Mouse (Mus musculus): Measurements from ENCODE around the gene Diaph2.
"Not testable (repeated sequence)": the region's sequence is repeated elsewhere in the genome, so short reads cannot be mapped to it uniquely, and the experiment has no call there.

The Diaph2 gene

GRCm38 (mm10) chrX:129749571-129750061 is at the start of gene Diaph2:
Diaph2 (plus strand) TSS chrX:129749742.
- peak; percentile 50 for DNase-seq (ENCODE audit: low spot score)

GRCm38 (mm10) chrX:129701634-129702312 is 47.8 kb upstream of the Diaph2 start:
- DNase-seq (ENCODE audit: low spot score): no peak

GRCm38 (mm10) chrX:129709656-129710055 is 39.9 kb upstream of the Diaph2 start:
- DNase-seq (ENCODE audit: low spot score): no peak

GRCm38 (mm10) chrX:129728717-129729220 is 20.8 kb upstream of the Diaph2 start:
- no peak for DNase-seq (ENCODE audit: low spot score)

GRCm38 (mm10) chrX:129736562-129736961 is 13.0 kb upstream of the Diaph2 start:
- no peak for DNase-seq (ENCODE audit: low spot score)

- DNase-seq (ENCODE audit: low spot score): no peak
Measured at GRCm38 (mm10) chrX:129739226-129739625, 10.3 kb upstream of the Diaph2 start.

- DNase-seq (ENCODE audit: low spot score): no peak
Measured at GRCm38 (mm10) chrX:129742981-129743380, 6.6 kb upstream of the Diaph2 start.

- no peak for DNase-seq (ENCODE audit: low spot score)
Measured at GRCm38 (mm10) chrX:129745976-129746375, 3.6 kb upstream of the Diaph2 start.

GRCm38 (mm10) chrX:129749102-129749501 is 440 bp upstream of the Diaph2 start:
- no peak for DNase-seq (ENCODE audit: low spot score)

GRCm38 (mm10) chrX:129750094-129750569 is 590 bp downstream of the Diaph2 start:
- no peak for DNase-seq (ENCODE audit: low spot score)

- DNase-seq (ENCODE audit: low spot score): no peak
Measured at GRCm38 (mm10) chrX:129750606-129751005, 1.1 kb downstream of the Diaph2 start.

- DNase-seq (ENCODE audit: low spot score): no peak
Measured at GRCm38 (mm10) chrX:129756606-129757005, 7.1 kb downstream of the Diaph2 start.

GRCm38 (mm10) chrX:129762649-129763048 is 13.1 kb downstream of the Diaph2 start:
- DNase-seq (ENCODE audit: low spot score): no peak

- no peak for DNase-seq (ENCODE audit: low spot score)
Measured at GRCm38 (mm10) chrX:129765378-129765777, 15.8 kb downstream of the Diaph2 start.

- DNase-seq (ENCODE audit: low spot score): no peak
Measured at GRCm38 (mm10) chrX:129766811-129767210, 17.3 kb downstream of the Diaph2 start.

GRCm38 (mm10) chrX:129770625-129771024 is 21.1 kb downstream of the Diaph2 start:
- no peak for DNase-seq (ENCODE audit: low spot score)

- DNase-seq (ENCODE audit: low spot score): no peak
Measured at GRCm38 (mm10) chrX:129773556-129774255, 24.2 kb downstream of the Diaph2 start.

GRCm38 (mm10) chrX:129774478-129774877 is 24.9 kb downstream of the Diaph2 start:
- DNase-seq (ENCODE audit: low spot score): no peak

- no peak for DNase-seq (ENCODE audit: low spot score)
Measured at GRCm38 (mm10) chrX:129776761-129777160, 27.2 kb downstream of the Diaph2 start.

GRCm38 (mm10) chrX:129777404-129777962 is 27.9 kb downstream of the Diaph2 start:
- no peak for DNase-seq (ENCODE audit: low spot score)

GRCm38 (mm10) chrX:129781844-129782243 is 32.3 kb downstream of the Diaph2 start:
- DNase-seq (ENCODE audit: low spot score): no peak

- DNase-seq (ENCODE audit: low spot score): no peak
Measured at GRCm38 (mm10) chrX:129784062-129784461, 34.5 kb downstream of the Diaph2 start.

GRCm38 (mm10) chrX:129799920-129800319 is 50.4 kb downstream of the Diaph2 start:
- not testable (repeated sequence) for DNase-seq (ENCODE audit: low spot score)
